Mouse (Mus musculus) kidney, adult 2 months (tissue): ENCODE data around the gene Rps6kb1. TPM values are rescaled to one million over a fixed set of nuclear protein-coding genes. Genes with fewer than 3 reads are reported as not detected.

ENCODE experiments used
- DNase-seq: peaks from one replicate; pipeline ENCODE4 v3.0.0; 2021
- H3K27ac ChIP-seq: fragments of 200-500 bp; 2 replicates; pipeline ENCODE4 v1.5.1; 2012; ENCODE audit warnings: low read depth, low read length, control low read depth, inconsistent platforms; ENCODE audit not compliant: insufficient read depth
- H3K27me3 ChIP-seq: fragments of 200-500 bp; replicated peaks from 2 replicates; pipeline ENCODE4 v1.6.1; 2012; ENCODE audit warnings: mild to moderate bottlenecking, moderate library complexity, low read length, inconsistent platforms; ENCODE audit not compliant: control insufficient read depth, insufficient read depth
- H3K36me3 ChIP-seq: fragments of 200-500 bp; 2 replicates; pipeline ENCODE4 v1.6.1; 2012; ENCODE audit warnings: mild to moderate bottlenecking, moderate library complexity, low read length, inconsistent platforms; ENCODE audit not compliant: control insufficient read depth, insufficient read depth
- H3K4me1 ChIP-seq: fragments of 200-500 bp; 2 replicates; pipeline ENCODE4 v1.6.1; 2011; ENCODE audit warnings: low read length; ENCODE audit not compliant: control insufficient read depth, insufficient read depth
- H3K4me3 ChIP-seq: fragments of 200-500 bp; 2 replicates; pipeline ENCODE4 v1.5.1; 2011; ENCODE audit warnings: mild to moderate bottlenecking, low read depth, low read length, control low read depth; ENCODE audit not compliant: insufficient read depth
- CTCF ChIP-seq: fragments of 200-500 bp; conservative IDR thresholded peaks from 2 replicates; pipeline ENCODE4 v1.5.1; 2011; ENCODE audit warnings: low read depth, mild to moderate bottlenecking, control low read depth, low read length, moderate library complexity, mixed read lengths; ENCODE audit not compliant: insufficient read depth, insufficient read length
- POLR2A ChIP-seq: fragments of 200-500 bp; IDR thresholded peaks from one replicate; pipeline ENCODE4 v1.6.1; 2011; ENCODE audit warnings: low read depth, low read length, control low read depth
- WGBS: fragments of 180-500 bp; shearing (Covaris S2); methylation state at CpG from one replicate; pipeline ENCODE4 v1.1.7; 2018; 5-methylcytosine and 5-hydroxymethylcytosine counted together
- polyA plus RNA-seq: library from polyadenylated mRNA; depleted of rRNA; stranded (reverse); fragments of >200 nt; gene quantifications from 2 replicates; pipeline ENCODE4 v1.2.3, GENCODE M21; 2012; rRNA removed

Rps6kb1 gene
- 6.0 and 7.3 TPM in 2 replicates for polyA plus RNA-seq

DNA sequence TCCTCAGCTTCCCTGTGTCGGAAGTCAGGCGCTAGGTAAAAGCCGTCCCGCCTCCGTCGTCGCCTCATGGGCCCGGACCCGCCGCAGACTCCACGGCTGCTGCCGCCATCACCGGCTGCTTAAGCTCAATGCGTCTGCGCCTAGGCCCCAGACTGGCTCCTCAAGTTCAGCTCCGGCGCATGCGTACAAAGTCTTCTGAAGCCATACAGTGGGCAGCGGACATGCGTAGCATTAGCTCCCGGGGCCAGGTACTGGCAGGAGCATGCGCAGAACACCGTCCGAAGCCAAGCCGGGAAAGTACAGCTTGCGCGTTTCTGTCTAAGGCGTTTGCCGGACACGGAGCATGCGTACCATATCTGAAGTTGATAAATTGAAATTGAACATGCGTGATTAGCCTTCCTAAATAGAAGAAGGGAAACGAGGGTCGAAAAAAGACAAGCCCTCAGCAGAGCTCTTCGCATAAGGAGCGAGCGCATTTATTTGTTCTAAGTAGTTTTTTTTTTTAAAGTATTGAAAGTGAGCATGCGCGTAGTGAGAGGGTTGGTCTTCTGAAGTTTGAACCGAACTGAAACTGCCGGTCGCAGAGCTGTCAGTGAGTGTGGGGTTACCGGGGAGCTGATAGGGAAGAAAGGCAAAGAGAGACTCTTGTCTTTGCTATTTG, at the start of gene Rps6kb1, which contains the start of gene Tubd1:
Gene Rps6kb1 (minus strand): TSS at position 167 of the 661 bp plus-strand sequence.
Gene Tubd1 (plus strand): TSS at position 353 of the 661 bp plus-strand sequence.
- no peaks in the 10 kb centered on the region; the same call in 1 of the 2 replicates for H3K36me3 ChIP-seq
- no peak for TF ChIP-seq CTCF
- TF ChIP-seq POLR2A = peak; percentile 93
- H3K27ac ChIP-seq = peak within 1 kb of the TSS; percentile 39
- WGBS = under 1% methylated on average over 43 of the region's 43 CpGs
- peaks cover 10% of the 10 kb centered on the region; the same call in 1 of the 2 replicates for H3K4me1 ChIP-seq
- no peaks in the 10 kb centered on the region for H3K27me3 ChIP-seq
- peak within 1 kb of the TSS; percentile 84 for H3K4me3 ChIP-seq
- peak; percentile 100 for DNase-seq

DNA sequence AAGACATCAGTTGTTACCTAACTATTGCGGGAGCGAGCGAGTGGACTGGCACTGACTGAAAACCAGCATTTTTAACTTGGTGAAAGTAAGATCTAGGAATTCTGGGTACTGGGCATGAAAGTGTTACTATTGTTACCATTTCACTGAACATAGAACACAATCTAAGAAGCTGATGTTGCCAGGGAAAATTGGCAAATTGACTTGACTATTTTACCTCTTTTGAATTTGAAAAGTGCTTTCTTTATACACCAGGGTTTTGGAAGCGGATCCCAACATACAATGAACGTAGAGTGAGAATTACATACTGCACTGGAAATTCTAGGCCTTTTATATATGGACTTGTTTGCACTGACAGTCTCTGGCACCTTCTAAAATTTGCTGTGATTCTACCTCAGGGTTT, 48.8 kb upstream of the Rps6kb1 start:
- WGBS = 85% methylated on average over 5 of the region's 5 CpGs
- no peaks in the 10 kb centered on the region; the same call in 1 of the 2 replicates for H3K36me3 ChIP-seq
- no peak for DNase-seq
- TF ChIP-seq CTCF = no peak
- TF ChIP-seq POLR2A = no peak
- H3K27ac ChIP-seq = no peak overlapping the region
- H3K4me3 ChIP-seq = no peak overlapping the region
- H3K4me1 ChIP-seq = peaks cover 17% of the 10 kb centered on the region; the same call in 1 of the 2 replicates
- H3K27me3 ChIP-seq = no peaks in the 10 kb centered on the region

DNA sequence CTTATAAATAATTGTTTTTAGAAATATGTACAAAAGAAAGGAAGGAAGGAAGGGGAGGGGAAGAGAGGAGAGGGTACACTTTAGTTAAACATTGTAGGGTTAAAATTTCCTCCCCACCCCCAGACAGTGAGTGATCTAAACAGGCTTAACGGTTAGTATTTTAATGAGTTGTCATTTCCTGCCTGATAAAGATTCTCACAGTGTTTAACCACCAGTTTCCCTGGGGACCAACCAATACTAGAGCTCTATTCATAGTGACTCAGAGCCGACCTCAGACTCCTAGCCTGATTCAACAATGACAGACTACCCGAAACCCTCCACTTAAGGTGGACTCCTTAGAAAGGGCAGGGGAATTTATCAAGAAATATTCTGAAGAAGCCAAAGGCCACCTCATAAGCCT, 48.4 kb upstream of the Rps6kb1 start:
- H3K27ac ChIP-seq = no peak overlapping the region
- no peaks in the 10 kb centered on the region for H3K36me3 ChIP-seq
- peaks cover 20% of the 10 kb centered on the region for H3K4me1 ChIP-seq
- 36% methylated on average over 3 of the region's 3 CpGs for WGBS
- H3K4me3 ChIP-seq = no peak overlapping the region
- no peak for DNase-seq
- TF ChIP-seq POLR2A (no peak), CTCF (no peak)
- no peaks in the 10 kb centered on the region for H3K27me3 ChIP-seq

DNA sequence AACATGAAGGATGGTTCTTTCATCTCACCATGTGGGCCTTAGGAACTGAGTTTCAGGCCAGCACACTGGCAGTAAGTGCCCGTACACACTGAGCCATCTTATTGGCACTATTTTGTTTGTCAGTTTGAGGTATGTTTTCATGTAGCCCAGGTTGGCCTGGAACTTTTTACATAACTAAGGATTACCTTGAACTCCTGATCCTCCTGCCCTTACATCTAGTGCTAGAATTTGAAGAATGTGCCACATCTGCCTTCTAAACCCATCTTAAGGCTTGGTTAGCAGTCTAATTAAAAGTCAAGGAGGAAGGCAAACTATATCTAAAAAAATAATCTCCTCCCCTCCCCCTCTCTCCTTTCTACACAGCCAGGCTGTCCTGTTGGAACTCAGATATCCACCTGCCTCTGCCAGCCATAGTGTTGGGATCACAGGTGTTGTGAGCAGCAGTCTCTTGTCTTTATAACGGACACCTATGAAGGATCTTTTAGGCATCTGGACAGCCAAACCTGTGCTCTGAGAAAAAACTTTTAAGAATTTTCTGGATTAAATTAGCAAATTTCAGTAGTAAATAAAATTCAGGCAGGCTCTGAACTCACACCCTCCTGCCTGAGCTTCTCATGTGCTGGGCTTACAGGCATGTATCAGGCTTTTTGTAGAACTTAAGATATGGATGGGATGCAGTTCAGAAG, 47.5 kb upstream of the Rps6kb1 start:
- Histone ChIP-seq H3K27me3 (no peaks in the 10 kb centered on the region), H3K4me1 (peaks cover 24% of the 10 kb centered on the region), H3K36me3 (no peaks in the 10 kb centered on the region), H3K27ac (0 out of 2 replicates have a peak overlapping the region, but pooled peaks have one; percentile 35), H3K4me3 (no peak overlapping the region)
- no peak for DNase-seq
- no peak for TF ChIP-seq POLR2A
- TF ChIP-seq CTCF = no peak
- 88% methylated on average over 2 of the region's 2 CpGs for WGBS

DNA sequence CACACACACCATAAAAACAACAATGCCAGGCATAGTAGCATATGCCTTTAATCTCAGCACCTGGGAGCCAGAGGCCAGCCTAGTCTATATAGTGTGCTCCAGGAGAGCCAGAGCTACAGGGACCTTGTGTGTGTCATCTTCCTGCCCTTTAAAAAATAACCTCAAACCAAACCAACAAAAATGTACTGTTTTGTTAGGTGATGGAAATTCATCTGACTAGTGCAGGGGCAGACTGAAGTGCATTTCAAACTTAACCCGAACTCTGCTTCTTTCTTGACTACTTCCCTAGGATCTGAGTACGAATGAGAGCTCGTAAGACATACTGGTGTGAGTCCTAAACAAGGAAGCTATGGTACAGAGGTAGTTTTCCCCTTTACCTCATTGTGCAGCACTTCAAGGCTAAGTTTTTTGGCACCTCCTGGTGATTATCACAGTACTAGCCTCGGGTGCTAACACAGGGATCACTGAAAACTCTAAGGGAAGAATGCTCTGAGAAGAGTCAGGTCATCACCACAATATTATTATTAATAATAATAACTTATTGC, 46.8 kb upstream of the Rps6kb1 start:
- WGBS = 82% methylated on average over 4 of the region's 4 CpGs
- H3K4me1 ChIP-seq = peaks cover 20% of the 10 kb centered on the region
- H3K4me3 ChIP-seq = no peak overlapping the region
- no peak overlapping the region for H3K27ac ChIP-seq
- H3K36me3 ChIP-seq = no peaks in the 10 kb centered on the region
- no peaks in the 10 kb centered on the region for H3K27me3 ChIP-seq
- TF ChIP-seq CTCF = no peak
- TF ChIP-seq POLR2A = no peak
- DNase-seq = no peak

DNA sequence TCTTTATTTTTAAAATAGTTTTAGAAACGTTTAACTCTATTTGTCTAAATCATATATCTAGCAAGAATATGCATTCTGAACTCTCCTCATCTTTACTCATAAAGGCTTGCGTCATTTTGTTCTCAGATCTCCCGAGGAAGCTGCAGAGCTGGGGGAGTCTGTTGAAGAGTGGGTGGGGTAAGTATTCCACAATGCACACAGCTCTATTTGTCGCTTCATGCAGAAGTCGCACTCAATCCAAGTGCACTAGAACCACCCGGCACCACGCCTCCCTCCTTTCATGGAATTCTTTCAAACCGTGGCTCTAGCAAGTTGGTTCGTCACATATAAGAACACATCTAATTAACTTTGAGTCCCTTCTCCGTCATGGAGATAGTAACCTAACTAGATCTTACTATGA, 46.0 kb upstream of the Rps6kb1 start:
- no peak overlapping the region for H3K4me3 ChIP-seq
- no peak for DNase-seq
- H3K36me3 ChIP-seq = no peaks in the 10 kb centered on the region
- WGBS = 93% methylated on average over 10 of the region's 10 CpGs
- no peak for TF ChIP-seq POLR2A
- H3K4me1 ChIP-seq = peaks cover 14% of the 10 kb centered on the region
- H3K27me3 ChIP-seq = no peaks in the 10 kb centered on the region
- H3K27ac ChIP-seq = no peak overlapping the region

DNA sequence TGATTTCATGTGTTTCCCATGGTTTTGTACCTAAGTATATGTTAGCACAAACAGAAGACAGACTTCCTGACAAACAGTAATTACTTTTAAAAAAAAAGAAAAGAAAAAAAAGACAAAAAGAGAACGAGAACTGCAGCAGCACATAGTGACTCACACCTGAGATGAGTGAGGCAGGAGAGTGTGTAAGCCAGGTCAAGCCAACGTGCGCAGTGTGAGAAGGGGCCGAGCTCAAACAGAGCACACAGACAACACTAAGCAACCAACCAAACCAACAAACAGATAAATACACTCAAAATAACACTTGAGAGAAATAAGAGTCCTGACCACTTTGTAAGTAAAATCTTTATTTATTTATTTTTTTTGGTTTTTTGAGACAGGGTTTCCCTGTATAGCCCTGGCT, 45.5 kb upstream of the Rps6kb1 start:
- Histone ChIP-seq H3K4me3 (no peak overlapping the region), H3K27ac (no peak overlapping the region), H3K4me1 (peaks cover 14% of the 10 kb centered on the region), H3K36me3 (no peaks in the 10 kb centered on the region), H3K27me3 (no peaks in the 10 kb centered on the region)
- TF ChIP-seq CTCF (no peak), POLR2A (no peak)
- no peak for DNase-seq
- 81% methylated on average over 4 of the region's 4 CpGs for WGBS
